Mouse (Mus musculus): ENCODE measurements around the gene Shisa8.

DNA sequence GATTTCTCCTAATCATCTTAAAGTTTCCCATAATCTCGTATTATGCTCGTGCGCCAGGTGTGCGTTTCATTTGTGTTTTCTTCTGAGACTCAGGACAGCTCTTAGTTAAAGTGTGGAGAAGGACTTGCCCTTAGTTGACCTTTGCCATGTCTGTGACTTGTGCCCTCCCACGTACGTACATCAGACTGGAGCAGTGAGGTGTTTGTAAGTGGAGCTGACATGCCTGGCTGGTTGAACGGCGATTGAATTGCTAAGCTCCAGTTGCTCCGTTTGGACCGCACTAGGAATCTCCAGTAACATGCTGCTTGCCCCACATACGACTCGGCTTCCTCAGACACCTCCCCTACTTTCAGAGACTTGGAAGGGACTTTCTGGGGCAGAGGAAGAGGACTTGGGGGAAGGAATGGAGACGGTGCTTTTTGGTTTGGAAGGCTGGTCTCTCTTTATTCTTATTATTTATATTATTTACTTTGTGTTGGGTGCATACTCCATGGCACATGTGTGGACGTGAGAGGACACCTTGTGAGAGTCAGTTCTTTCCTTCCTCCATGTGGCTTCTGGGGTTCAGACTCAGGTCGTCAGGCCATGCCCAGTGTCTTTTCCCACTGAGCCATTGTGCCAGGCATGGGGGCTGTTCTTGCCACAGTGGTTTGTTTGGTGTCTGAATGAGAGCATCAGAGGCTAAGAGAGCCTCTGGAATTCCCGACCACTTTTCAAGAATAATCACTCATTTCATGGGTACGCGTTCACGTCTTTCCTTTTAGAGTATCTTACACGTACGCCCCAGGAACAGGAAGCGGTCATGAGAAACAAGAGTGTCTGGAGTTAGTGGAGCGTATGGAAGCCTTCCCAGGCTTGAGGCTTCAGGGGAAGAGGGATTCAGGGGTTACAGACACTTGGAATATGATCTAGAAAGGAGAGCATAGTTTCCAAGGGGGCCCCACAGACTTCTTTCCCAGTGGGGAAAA, 45.1 kb downstream of the Shisa8 start:
- TF ChIP-seq CTCF (IDR thresholded peaks at IDR 0.05; ENCODE audit: low read depth) (no peak), EP300 (IDR thresholded peaks at IDR 0.05; ENCODE audit: low read depth) (no peak)

Data from heart, postnatal 0 days (tissue).